Mouse (Mus musculus) heart, adult 2 months (tissue): Measurements from ENCODE around the gene Dpm1. TPM values are rescaled to one million over a fixed set of nuclear protein-coding genes. Genes with fewer than 3 reads are reported as not detected.

Source experiments
- DNase-seq, 2 experiments: peaks; one replicate each; pipeline ENCODE4 v3.0.0; 2021
- H3K27ac ChIP-seq: fragments of 200-600 bp; 2 replicates; pipeline ENCODE4 v1.8.1; 2022
- H3K27me3 ChIP-seq: fragments of 200-500 bp; 2 replicates; pipeline ENCODE4 v1.6.1; 2012; ENCODE audit warnings: mild to moderate bottlenecking, low read length, inconsistent platforms, mixed read lengths; ENCODE audit not compliant: control insufficient read depth, insufficient read depth
- H3K36me3 ChIP-seq: fragments of 200-500 bp; 2 replicates; pipeline ENCODE4 v1.6.1; 2012; ENCODE audit warnings: low read length, inconsistent platforms; ENCODE audit not compliant: control insufficient read depth, insufficient read depth
- H3K4me1 ChIP-seq: fragments of 200-500 bp; 2 replicates; pipeline ENCODE4 v1.6.1; 2011; ENCODE audit warnings: low read length; ENCODE audit not compliant: control insufficient read depth, insufficient read depth
- H3K4me3 ChIP-seq: fragments of 200-600 bp; 2 replicates; pipeline ENCODE4 v1.8.1; 2022
- H3K79me2 ChIP-seq: fragments of 200-500 bp; replicated peaks from 2 replicates; pipeline ENCODE4 v1.6.1; 2012; ENCODE audit warnings: mild to moderate bottlenecking, inconsistent platforms, low read length, moderate library complexity, mixed read lengths; ENCODE audit not compliant: control insufficient read depth, insufficient read depth
- H3K9ac ChIP-seq: fragments of 200-500 bp; 2 replicates; pipeline ENCODE4 v1.6.1; 2012; ENCODE audit warnings: low read depth, mild to moderate bottlenecking, control low read depth, inconsistent platforms, low read length, mixed read lengths
- CTCF ChIP-seq: fragments of 200-600 bp; IDR thresholded peaks from 2 replicates; pipeline ENCODE4 v1.8.1; 2022; ENCODE audit warnings: antibody characterized with exemption, mild to moderate bottlenecking, moderate library complexity
- EP300 ChIP-seq: fragments of 200-500 bp; IDR thresholded peaks from 2 replicates; pipeline ENCODE4 v1.6.1; 2011; ENCODE audit warnings: low read depth, low read length, control low read depth; ENCODE audit not compliant: insufficient read depth
- POLR2A ChIP-seq: fragments of 200-500 bp; IDR thresholded peaks from 2 replicates; pipeline ENCODE4 v1.6.1; 2011; ENCODE audit warnings: mild to moderate bottlenecking, low read depth, low read length, control low read depth; ENCODE audit not compliant: insufficient read depth
- WGBS: fragments of 180-500 bp; shearing (Covaris S2); methylation state at CpG from one replicate; pipeline ENCODE4 v1.1.7; 2018; 5-methylcytosine and 5-hydroxymethylcytosine counted together
- intact Hi-C: fragments of 180-260 bp; cut with DNase I; formaldehyde crosslinking; loops from one replicate; pipeline ENCODE4 v1.15.1; 2025
- polyA plus RNA-seq: library from polyadenylated mRNA; depleted of rRNA; stranded (reverse); fragments of >200 nt; gene quantifications from 2 replicates; pipeline ENCODE4 v1.2.3, GENCODE M21; 2012
- total RNA-seq, 2 experiments: library from RNA; stranded (reverse); gene quantifications; 2 replicates each; pipeline ENCODE4 v1.2.3; 2021

Gene Dpm1
- total and polyA plus RNA-seq, 3 experiments, result 25.5 to 88.1 (median 77.6) TPM

GRCm38 (mm10) chr2:168200014-168200691 is 30.2 kb downstream of the Dpm1 start:
- WGBS, result 63% methylated on average over 4 of the region's 5 CpGs
- DNase-seq, result no peak
- Histone ChIP-seq H3K36me3 (peaks cover 59% of the 10 kb centered on the region), H3K9ac (no peak overlapping the region), H3K4me3 (no peak overlapping the region), H3K27me3 (no peaks in the 10 kb centered on the region), H3K4me1 (peaks cover 30% of the 10 kb centered on the region), H3K27ac (no peak overlapping the region), H3K79me2 (peaks cover 14% of the 10 kb centered on the region)
- no peak for TF ChIP-seq POLR2A
- no peak for TF ChIP-seq EP300
- TF ChIP-seq CTCF, result no peak
- intact Hi-C loops, result no loop called here

DNA sequence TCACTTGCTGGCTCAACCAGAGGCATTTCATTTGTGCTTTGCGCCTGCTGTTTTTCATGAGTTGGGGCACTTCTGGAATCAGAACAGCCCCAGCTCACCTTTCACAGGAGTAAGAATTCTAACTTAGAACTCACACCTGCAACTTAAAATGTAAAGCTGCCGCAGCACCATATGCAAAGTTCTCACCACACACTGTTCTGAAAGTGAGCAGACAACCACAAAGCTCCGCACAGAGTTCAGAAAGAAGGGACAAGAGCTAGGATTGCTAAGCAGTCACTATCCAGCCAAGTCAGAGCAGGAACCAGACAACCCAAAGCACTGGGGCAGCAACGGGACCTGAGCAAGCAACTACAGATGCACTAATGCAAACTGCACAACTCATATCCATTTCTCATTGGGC is 30.9 kb downstream of the Dpm1 start:
- Histone ChIP-seq H3K4me1 (peaks cover 28% of the 10 kb centered on the region), H3K36me3 (peaks cover 57% of the 10 kb centered on the region), H3K4me3 (no peak overlapping the region), H3K9ac (no peak overlapping the region), H3K27me3 (no peaks in the 10 kb centered on the region), H3K79me2 (peaks cover 13% of the 10 kb centered on the region), H3K27ac (no peak overlapping the region)
- no peak for DNase-seq
- WGBS, result 60% methylated on average over 4 of the region's 4 CpGs
- TF ChIP-seq EP300 (no peak), POLR2A (no peak), CTCF (no peak)
- intact Hi-C loops, result no loop called here

DNA sequence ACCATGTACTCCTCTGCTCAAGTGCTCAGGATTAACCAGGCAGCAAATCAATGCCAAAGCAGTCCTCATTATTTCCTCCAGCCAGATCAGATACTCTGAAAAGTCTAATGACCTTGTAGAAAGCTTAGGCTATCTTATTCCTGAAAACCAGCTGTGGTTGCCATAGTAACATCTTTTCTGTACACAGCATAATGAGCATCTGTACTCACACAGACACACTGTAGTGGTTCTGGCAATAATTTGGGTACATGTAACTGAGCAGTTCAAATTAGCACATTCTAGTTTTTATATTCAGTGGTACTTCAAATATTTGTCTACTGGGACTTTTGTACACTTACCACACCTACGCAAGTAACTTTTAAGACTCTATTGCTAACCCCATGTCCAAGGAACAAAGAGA is 32.0 kb downstream of the Dpm1 start:
- H3K27me3 ChIP-seq, result no peaks in the 10 kb centered on the region
- H3K79me2 ChIP-seq, result peaks cover 15% of the 10 kb centered on the region
- H3K27ac ChIP-seq, result no peak overlapping the region
- peaks cover 61% of the 10 kb centered on the region for H3K36me3 ChIP-seq
- no peak overlapping the region for H3K4me3 ChIP-seq
- intact Hi-C loops, result no loop called here
- peaks cover 29% of the 10 kb centered on the region for H3K4me1 ChIP-seq
- DNase-seq, result no peak
- WGBS, result 84% methylated on average over 1 of the region's 1 CpGs
- H3K9ac ChIP-seq, result no peak overlapping the region
- no peak for TF ChIP-seq CTCF
- TF ChIP-seq POLR2A, result no peak
- no peak for TF ChIP-seq EP300

DNA sequence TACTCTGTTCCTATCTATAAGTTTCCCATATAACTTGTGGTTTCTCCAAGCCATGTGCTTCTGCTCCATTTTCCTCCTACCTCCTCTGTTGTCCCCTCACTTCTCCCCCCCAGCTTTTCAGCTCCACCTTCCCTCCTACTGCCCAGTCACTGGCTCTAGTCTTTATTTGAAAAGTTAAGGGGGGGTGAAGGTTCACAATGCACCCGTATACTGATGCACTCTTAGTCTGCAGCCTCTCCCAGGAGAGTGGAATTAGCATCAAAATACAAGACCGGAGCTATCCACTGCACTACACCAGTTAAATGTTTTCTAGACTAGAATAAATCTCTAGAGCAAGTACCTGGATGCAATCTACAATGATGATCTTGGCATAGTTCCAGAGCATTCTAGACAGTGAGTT is 34.7 kb downstream of the Dpm1 start:
- intact Hi-C loops, result no loop called here
- H3K9ac ChIP-seq, result no peak overlapping the region
- H3K4me1 ChIP-seq, result peaks cover 37% of the 10 kb centered on the region
- no peak overlapping the region for H3K4me3 ChIP-seq
- TF ChIP-seq EP300 (no peak), POLR2A (no peak), CTCF (no peak)
- no peaks in the 10 kb centered on the region for H3K27me3 ChIP-seq
- peaks cover 66% of the 10 kb centered on the region for H3K36me3 ChIP-seq
- 43% methylated on average over 2 of the region's 2 CpGs for WGBS
- H3K27ac ChIP-seq, result no peak overlapping the region
- H3K79me2 ChIP-seq, result peaks cover 19% of the 10 kb centered on the region
- no peak for DNase-seq

DNA sequence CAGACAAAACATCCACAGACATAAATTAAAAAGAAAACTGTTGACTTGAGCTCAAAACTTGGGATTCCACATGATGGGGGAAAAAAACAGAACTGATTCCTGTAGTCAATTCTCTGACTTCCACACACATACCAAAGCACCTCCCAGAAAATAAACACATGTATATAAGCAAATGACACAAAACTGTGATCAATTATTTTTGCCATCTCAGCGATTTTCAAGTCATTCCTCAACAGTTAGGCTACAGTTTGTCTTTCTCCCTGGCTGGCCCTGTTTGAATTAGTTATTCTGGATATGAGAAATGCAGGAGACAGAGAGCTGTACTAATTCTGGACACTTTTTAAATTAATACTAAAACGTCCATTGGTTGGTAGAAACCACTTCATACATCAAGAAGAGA is 36.7 kb downstream of the Dpm1 start:
- WGBS, result 48% methylated on average over 2 of the region's 2 CpGs
- TF ChIP-seq EP300 (no peak), CTCF (no peak), POLR2A (no peak)

DNA sequence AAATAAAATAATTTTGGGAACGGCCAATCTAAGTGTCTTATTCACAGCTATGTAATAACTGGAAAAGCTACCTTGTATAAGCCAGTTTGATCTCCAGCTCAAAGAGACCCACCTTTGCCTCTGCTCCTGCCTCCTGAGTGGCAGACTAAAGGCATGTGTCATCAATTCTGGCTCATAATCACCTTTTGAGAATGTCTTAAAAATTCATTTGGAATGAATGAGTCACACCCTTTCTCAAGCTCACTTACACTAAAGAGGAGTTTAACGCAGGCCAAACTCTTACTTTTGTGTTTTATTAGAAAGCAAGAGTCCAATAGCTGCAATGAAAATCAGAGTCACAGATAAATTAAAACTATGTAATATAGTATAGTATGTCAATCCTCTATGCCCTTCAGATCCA is 38.5 kb downstream of the Dpm1 start:
- peaks cover 27% of the 10 kb centered on the region for H3K4me1 ChIP-seq

More for the DNA sequence above, 36.7 kb downstream of the Dpm1 start:
- H3K4me3 ChIP-seq, result no peak overlapping the region
- H3K9ac ChIP-seq, result no peak overlapping the region
- H3K27ac ChIP-seq, result no peak overlapping the region
- no peaks in the 10 kb centered on the region for H3K27me3 ChIP-seq
- intact Hi-C loops, result no loop called here
- no peak for DNase-seq
- peaks cover 36% of the 10 kb centered on the region for H3K4me1 ChIP-seq
- H3K36me3 ChIP-seq, result peaks cover 70% of the 10 kb centered on the region
- peaks cover 25% of the 10 kb centered on the region for H3K79me2 ChIP-seq

More for the DNA sequence above, 38.5 kb downstream of the Dpm1 start:
- Histone ChIP-seq H3K27me3 (no peaks in the 10 kb centered on the region), H3K27ac (no peak overlapping the region), H3K4me3 (no peak overlapping the region), H3K36me3 (peaks cover 61% of the 10 kb centered on the region), H3K79me2 (peaks cover 22% of the 10 kb centered on the region), H3K9ac (no peak overlapping the region)
- DNase-seq, result no peak
- TF ChIP-seq CTCF, result no peak
- no peak for TF ChIP-seq POLR2A
- no peak for TF ChIP-seq EP300
- WGBS, result 74% methylated on average over 2 of the region's 2 CpGs
- intact Hi-C loops, result no loop called here
